Mouse (Mus musculus) cortical plate, adult 2 months (tissue): ENCODE results near the gene Cir1.

Experiments
- CTCF ChIP-seq: fragments of 200-500 bp; IDR thresholded peaks from 2 replicates; pipeline ENCODE4 v1.5.1; 2011; ENCODE audit warnings: mild to moderate bottlenecking, control low read depth, low read length; ENCODE audit not compliant: insufficient read depth; ENCODE audit errors: extremely low read depth
- POLR2A ChIP-seq: fragments of 200-500 bp; IDR thresholded peaks from 2 replicates; pipeline ENCODE4 v1.6.1; 2011; ENCODE audit warnings: mild to moderate bottlenecking, low read length, control low read depth; ENCODE audit not compliant: insufficient read depth; ENCODE audit errors: extremely low read depth

GRCm38 (mm10) chr2:73267818-73268217, 44.7 kb downstream of the Cir1 start:
- TF ChIP-seq CTCF (no peak), POLR2A (no peak)
